Mouse (Mus musculus) liver, adult 2 months (tissue): ENCODE results near the gene Akap8.

Source experiments
- CTCF ChIP-seq: fragments of 200-500 bp; IDR thresholded peaks from 2 replicates; pipeline ENCODE4 v1.5.1; 2011; ENCODE audit warnings: low read depth, low read length, control low read depth
- POLR2A ChIP-seq: fragments of 200-500 bp; IDR thresholded peaks from 2 replicates; pipeline ENCODE4 v1.6.1; 2011; ENCODE audit warnings: low read length, control low read depth; ENCODE audit not compliant: insufficient read depth; ENCODE audit errors: extremely low read depth

GRCm38 (mm10) chr17:32362686-32363085, 41.6 kb upstream of the Akap8 start:
- TF ChIP-seq CTCF, result no peak
- TF ChIP-seq POLR2A, result no peak
